In the genomic region with DNA sequence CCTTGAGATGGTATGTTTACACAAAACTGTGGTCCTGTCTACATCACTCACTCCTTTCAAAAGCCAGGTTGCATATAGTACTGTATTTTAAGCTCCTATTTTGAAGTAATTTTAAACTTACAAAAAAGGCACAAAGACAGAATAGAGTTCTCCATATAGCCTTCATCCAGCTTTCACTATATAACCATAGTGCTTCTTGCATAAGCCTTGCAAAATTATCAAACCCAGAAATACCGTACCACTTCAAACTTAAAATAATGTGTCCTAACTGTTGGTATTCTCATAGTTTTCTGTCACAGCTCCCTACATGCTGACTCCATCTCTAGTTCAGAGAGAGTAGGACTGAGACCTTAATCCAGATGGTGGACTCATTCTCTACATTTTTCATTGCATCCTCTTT, we compare ENCODE assay signal across 22 mouse cellular contexts.
"Had no signal": no experiment of that assay in that cellular context is flagged by ENCODE, and none has a peak within 500 bp of the region (broad histone marks: within the 10 kb centered on the region; RNA-seq: fewer than 3 reads in every experiment).

No protein-coding gene starts in this region.

- DNase-seq: heart, postnatal 10 days; heart, postnatal 14 days; heart, postnatal 36 days; heart, postnatal 4 days; kidney, adult 11 months; kidney, adult 18-20 months; kidney, adult 2 months; kidney, adult 8-10 months; kidney, adult 9 months; kidney, postnatal 10 days; kidney, postnatal 14 days; kidney, postnatal 25 days; kidney, postnatal 36 days; kidney, postnatal 4 days; layer of hippocampus, adult 9-11 months; layer of hippocampus, postnatal 36 days had no signal

- ATAC-seq: hindbrain, embryonic 16.5 days; hindbrain, postnatal 0 days; inflammation-experienced regulatory T-cells, adult 6 months; intestine, embryonic 15.5 days; intestine, embryonic 16.5 days; intestine, postnatal 0 days had no signal
